Mouse (Mus musculus) C2C12 (cell line): ENCODE measurements at regions not wholly inside any gene's neighbourhood (a gene's known extent, or its start where the extent isn't known, plus 50 kb on each side); places are given as distances from the start of the nearest gene placed in this dataset.

Experiments used
- CEBPB ChIP-seq: IDR thresholded peaks from one replicate; pipeline ENCODE4 v1.6.1; 2011; ENCODE audit warnings: low read depth, mild to moderate bottlenecking, control low read depth, moderate library complexity
- CTCF ChIP-seq: IDR thresholded peaks from one replicate; pipeline ENCODE4 v1.5.1; 2011; ENCODE audit not compliant: control insufficient read depth, insufficient read depth, insufficient read length
- MAX ChIP-seq: IDR thresholded peaks from one replicate; pipeline ENCODE4 v1.6.1; 2011; ENCODE audit warnings: mild to moderate bottlenecking, control low read depth
- MYOD1 ChIP-seq: IDR thresholded peaks from one replicate; pipeline ENCODE4 v1.6.1; 2011; ENCODE audit warnings: low read depth; ENCODE audit not compliant: control insufficient read depth, insufficient read length
- MYOG ChIP-seq: IDR thresholded peaks from one replicate; pipeline ENCODE4 v1.6.1; 2011; ENCODE audit not compliant: control insufficient read depth, insufficient read length; ENCODE audit errors: extremely low read depth
- USF1 ChIP-seq: IDR thresholded peaks from one replicate; pipeline ENCODE4 v1.6.1; 2011; ENCODE audit warnings: low read depth, mild to moderate bottlenecking, control low read depth, moderate library complexity

GRCm38 (mm10) chr15:88531218-88531617, 68.9 kb upstream of the Zdhhc25 start:
- TF ChIP-seq MAX (no peak), CEBPB (no peak), MYOG (no peak), CTCF (no peak), USF1 (no peak), MYOD1 (no peak)
